Mouse (Mus musculus): Measurements from ENCODE around the gene Cog2. TPM values are rescaled to one million over a fixed set of nuclear protein-coding genes. Genes with fewer than 3 reads are reported as not detected.

Cog2 gene
- polyA plus RNA-seq, 1 experiment from 2014 or later: 19.1 TPM

DNA sequence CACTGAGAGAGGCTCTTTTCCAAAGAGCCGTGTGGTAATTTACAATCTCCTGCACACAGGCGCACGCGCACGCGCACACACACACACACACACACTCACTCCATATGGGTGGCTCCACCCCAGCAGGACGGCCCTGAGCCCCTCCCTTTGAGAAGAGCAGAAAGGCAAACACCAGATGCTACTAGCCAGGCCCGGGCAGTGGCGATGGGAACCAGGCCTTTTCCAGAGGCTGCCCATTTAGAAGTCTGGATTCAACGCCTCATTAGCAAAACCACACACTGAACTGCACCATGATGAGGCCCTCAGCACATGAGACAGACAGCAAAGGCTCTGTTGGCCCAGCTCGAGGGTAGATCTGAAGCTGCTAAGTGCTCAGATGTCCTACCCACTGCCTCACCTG, 24.9 kb upstream of the Cog2 start:
- Histone ChIP-seq H3K4me3 (replicated peaks) (no peak overlapping the region), H3K9me3 (replicated peaks) (no peaks in the 10 kb centered on the region), H3K4me1 (replicated peaks) (no peaks in the 10 kb centered on the region), H3K4me2 (no peak overlapping the region), H3K27me3 (no peaks in the 10 kb centered on the region), H3K27ac (no peak overlapping the region), H3K9ac (no peak overlapping the region), H3K36me3 (no peaks in the 10 kb centered on the region)
- no peak for ATAC-seq (ENCODE audit: low read depth)
- 73% methylated on average over 11 of the region's 11 CpGs for WGBS (ENCODE audit: insufficient replicate concordance)
- no peak for DNase-seq

DNA sequence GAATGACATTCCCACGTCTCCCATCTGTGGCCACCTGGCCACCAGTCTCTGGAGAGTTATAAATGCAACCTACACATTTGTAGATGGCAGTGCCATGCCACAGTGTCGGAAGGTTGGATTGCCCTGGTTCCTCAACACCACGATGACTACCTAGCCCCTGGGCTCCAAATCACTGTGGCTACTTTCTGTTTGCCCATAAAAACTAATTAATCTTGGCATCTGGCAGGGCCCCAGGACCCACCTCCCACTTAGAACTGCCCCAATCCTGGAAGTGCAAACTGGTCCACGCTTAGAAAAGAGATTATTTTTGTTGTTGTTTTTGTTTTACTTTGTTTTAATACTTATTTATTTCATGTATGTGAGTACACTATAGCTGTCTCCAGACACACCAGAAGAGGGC, 24.3 kb upstream of the Cog2 start:
- ATAC-seq (ENCODE audit: low read depth) (no peak), DNase-seq (no peak)
- 63% methylated on average over 4 of the region's 4 CpGs for WGBS (ENCODE audit: insufficient replicate concordance)
- H3K4me2 ChIP-seq: no peak overlapping the region
- no peaks in the 10 kb centered on the region for H3K27me3 ChIP-seq
- no peak overlapping the region for H3K27ac ChIP-seq
- H3K4me1 ChIP-seq (replicated peaks): no peaks in the 10 kb centered on the region
- H3K4me3 ChIP-seq (replicated peaks): no peak overlapping the region
- H3K9ac ChIP-seq: no peak overlapping the region
- no peaks in the 10 kb centered on the region for H3K36me3 ChIP-seq
- no peaks in the 10 kb centered on the region for H3K9me3 ChIP-seq (replicated peaks)

DNA sequence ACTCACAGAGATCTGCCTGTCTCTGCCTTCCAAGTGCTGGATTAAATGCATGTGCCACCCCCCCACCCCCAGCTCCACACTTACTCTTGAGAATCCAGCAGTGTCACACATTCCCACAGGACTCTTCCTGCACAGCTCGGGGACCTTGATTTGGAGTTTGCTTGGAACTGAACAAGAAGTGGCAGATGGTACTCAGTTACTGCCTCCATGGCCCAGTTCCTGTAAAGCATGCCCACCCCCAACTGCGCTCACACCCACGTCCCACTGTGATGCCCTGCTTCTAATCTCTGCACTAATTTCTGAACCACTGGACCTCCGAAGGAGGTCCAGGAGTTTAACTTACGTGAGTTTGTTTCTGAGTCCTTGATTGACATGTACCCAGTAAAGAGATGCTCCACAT, 23.7 kb upstream of the Cog2 start:
- no peaks in the 10 kb centered on the region for H3K4me1 ChIP-seq (replicated peaks)
- no peaks in the 10 kb centered on the region for H3K9me3 ChIP-seq (replicated peaks)
- WGBS (ENCODE audit: insufficient replicate concordance): 71% methylated on average over 5 of the region's 5 CpGs
- DNase-seq: no peak
- no peak overlapping the region for H3K9ac ChIP-seq
- no peaks in the 10 kb centered on the region for H3K27me3 ChIP-seq
- H3K36me3 ChIP-seq: no peaks in the 10 kb centered on the region
- ATAC-seq (ENCODE audit: low read depth): no peak
- H3K27ac ChIP-seq: no peak overlapping the region
- H3K4me2 ChIP-seq: no peak overlapping the region
- H3K4me3 ChIP-seq (replicated peaks): no peak overlapping the region

DNA sequence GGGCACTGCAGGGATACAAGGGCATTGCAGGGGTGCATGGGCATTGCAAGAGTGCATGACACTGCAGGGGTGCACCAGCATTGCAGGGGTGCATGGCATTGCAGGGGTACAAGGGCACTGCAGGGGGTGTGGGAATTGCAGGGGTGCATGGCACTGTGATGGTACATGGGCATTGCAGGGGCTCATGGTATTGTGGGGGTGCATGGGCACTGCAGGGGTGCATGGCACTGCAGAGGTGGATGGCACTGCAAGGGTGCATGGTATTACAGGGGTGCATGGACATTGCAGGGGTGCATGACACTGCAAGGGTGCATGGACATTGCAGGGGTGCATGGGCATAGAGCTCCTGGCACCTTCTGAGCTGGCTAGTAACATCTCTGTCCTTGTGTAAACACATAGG, 22.2 kb upstream of the Cog2 start:
- no peaks in the 10 kb centered on the region for H3K27me3 ChIP-seq
- H3K27ac ChIP-seq: no peak overlapping the region
- H3K36me3 ChIP-seq: no peaks in the 10 kb centered on the region
- no peak overlapping the region for H3K4me2 ChIP-seq
- no peaks in the 10 kb centered on the region for H3K4me1 ChIP-seq (replicated peaks)
- H3K4me3 ChIP-seq (replicated peaks): no peak overlapping the region
- H3K9me3 ChIP-seq (replicated peaks): no peaks in the 10 kb centered on the region
- no peak overlapping the region for H3K9ac ChIP-seq
- DNase-seq (no peak), ATAC-seq (ENCODE audit: low read depth) (no peak)

GRCm38 (mm10) chr8:124499236-124499937, 21.2 kb upstream of the Cog2 start:
- Histone ChIP-seq H3K4me3 (replicated peaks) (no peak overlapping the region), H3K36me3 (no peaks in the 10 kb centered on the region), H3K27me3 (no peaks in the 10 kb centered on the region), H3K27ac (no peak overlapping the region), H3K9ac (no peak overlapping the region), H3K4me2 (no peak overlapping the region), H3K4me1 (replicated peaks) (no peaks in the 10 kb centered on the region), H3K9me3 (replicated peaks) (no peaks in the 10 kb centered on the region)
- 43% methylated on average over 7 of the region's 7 CpGs for WGBS (ENCODE audit: insufficient replicate concordance)
- ATAC-seq (ENCODE audit: low read depth): no peak
- DNase-seq: no peak

DNA sequence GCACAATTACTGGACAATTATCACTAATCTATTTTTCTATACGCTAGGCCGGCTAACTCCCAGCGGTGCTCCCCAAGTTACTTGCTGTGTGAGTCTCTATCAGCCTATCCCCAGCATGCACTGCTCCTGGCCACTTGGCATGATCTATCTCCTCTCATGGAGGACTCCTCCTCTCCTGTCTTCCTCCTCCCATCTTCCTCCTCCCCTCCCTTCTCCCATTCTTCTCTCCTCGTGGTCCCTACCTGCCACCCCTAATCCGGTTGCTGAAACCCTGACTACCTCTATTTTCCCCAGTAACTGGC, 20.7 kb upstream of the Cog2 start:
- WGBS (ENCODE audit: insufficient replicate concordance): 68% methylated on average over 5 of the region's 5 CpGs
- Histone ChIP-seq H3K27me3 (no peaks in the 10 kb centered on the region), H3K4me1 (replicated peaks) (no peaks in the 10 kb centered on the region), H3K9ac (no peak overlapping the region), H3K9me3 (replicated peaks) (no peaks in the 10 kb centered on the region), H3K4me3 (replicated peaks) (no peak overlapping the region), H3K4me2 (no peak overlapping the region), H3K27ac (no peak overlapping the region), H3K36me3 (no peaks in the 10 kb centered on the region)
- no peak for DNase-seq
- ATAC-seq (ENCODE audit: low read depth): no peak

- Histone ChIP-seq H3K4me3 (replicated peaks) (no peak overlapping the region), H3K9ac (no peak overlapping the region), H3K36me3 (no peaks in the 10 kb centered on the region), H3K27me3 (no peaks in the 10 kb centered on the region), H3K27ac (no peak overlapping the region), H3K9me3 (replicated peaks) (no peaks in the 10 kb centered on the region), H3K4me2 (no peak overlapping the region), H3K4me1 (replicated peaks) (no peaks in the 10 kb centered on the region)
- DNase-seq (no peak), ATAC-seq (ENCODE audit: low read depth) (no peak)
Observed at GRCm38 (mm10) chr8:124505626-124506025, 14.9 kb upstream of the Cog2 start.

DNA sequence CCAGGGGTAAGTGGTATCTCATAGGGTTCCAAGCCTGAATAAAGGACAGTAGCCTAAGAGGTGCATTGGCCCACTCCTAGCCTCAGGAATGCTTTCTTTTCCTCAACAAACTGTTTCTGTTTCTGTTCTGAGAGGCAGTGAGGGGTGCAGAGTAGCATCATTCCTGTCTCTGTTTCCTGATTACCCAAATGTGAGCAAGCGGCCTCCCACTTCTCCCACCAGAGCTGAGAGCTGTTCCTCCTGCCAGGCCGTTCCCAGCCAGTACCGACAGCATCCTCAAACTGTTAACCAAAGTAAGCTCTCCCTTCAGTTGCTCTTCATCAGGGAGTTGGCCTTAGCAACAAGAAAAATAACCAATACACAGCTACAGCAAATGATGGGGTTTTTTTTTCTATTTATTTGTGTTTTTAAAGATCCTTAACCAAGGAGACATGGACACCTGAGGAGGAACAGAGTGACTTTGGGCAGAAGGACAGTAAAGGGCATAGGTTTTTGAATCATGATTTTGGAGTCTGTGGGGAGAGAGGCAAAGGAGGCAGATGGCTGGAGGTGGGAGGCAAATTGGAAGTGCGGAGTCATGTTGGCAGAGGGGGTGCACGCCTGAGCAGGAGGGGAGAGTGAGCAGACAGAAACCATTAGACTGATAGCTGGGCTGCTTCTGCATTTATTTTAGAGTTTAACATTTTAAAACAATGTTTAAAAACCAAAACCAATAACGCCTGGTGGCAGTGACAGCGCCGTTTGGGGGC, 12.8 kb upstream of the Cog2 start:
- Histone ChIP-seq H3K9me3 (replicated peaks) (no peaks in the 10 kb centered on the region), H3K27me3 (0 out of 2 replicates have a peak, but pooled peaks cover 5% of the 10 kb centered on the region), H3K27ac (no peak overlapping the region), H3K9ac (no peak overlapping the region), H3K36me3 (no peaks in the 10 kb centered on the region), H3K4me1 (replicated peaks) (no peaks in the 10 kb centered on the region), H3K4me2 (no peak overlapping the region), H3K4me3 (replicated peaks) (no peak overlapping the region)
- 54% methylated on average over 8 of the region's 8 CpGs for WGBS (ENCODE audit: insufficient replicate concordance)
- DNase-seq (no peak), ATAC-seq (ENCODE audit: low read depth) (no peak)

GRCm38 (mm10) chr8:124508321-124508695, 12.3 kb upstream of the Cog2 start:
- no peaks in the 10 kb centered on the region for H3K9me3 ChIP-seq (replicated peaks)
- 0 out of 2 replicates have a peak, but pooled peaks cover 5% of the 10 kb centered on the region for H3K27me3 ChIP-seq
- 57% methylated on average over 6 of the region's 6 CpGs for WGBS (ENCODE audit: insufficient replicate concordance)
- H3K27ac ChIP-seq: no peak overlapping the region
- no peak overlapping the region for H3K4me3 ChIP-seq (replicated peaks)
- H3K36me3 ChIP-seq: no peaks in the 10 kb centered on the region
- ATAC-seq (ENCODE audit: low read depth): no peak
- no peak for DNase-seq
- no peaks in the 10 kb centered on the region for H3K4me1 ChIP-seq (replicated peaks)
- no peak overlapping the region for H3K9ac ChIP-seq
- no peak overlapping the region for H3K4me2 ChIP-seq

DNA sequence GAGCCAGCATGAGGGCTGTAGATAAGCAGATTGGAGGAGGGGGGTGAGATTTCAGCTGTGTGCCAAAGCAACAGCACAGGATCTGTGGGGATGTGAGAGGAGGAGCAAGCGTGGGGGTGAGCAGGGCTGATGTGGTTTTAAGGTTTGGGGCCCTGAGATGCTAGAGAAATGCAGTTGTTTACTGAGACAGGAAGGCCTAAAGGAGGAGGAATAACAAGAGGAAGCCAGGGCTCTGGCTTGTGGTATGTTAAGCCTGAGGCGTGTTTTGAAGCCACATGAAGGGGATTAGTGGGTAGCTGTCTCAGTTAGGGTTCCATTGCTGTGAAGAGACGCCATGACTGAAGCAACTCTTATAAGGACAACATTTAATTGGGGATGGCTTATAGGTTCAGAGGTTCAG, 11.4 kb upstream of the Cog2 start:
- no peaks in the 10 kb centered on the region for H3K36me3 ChIP-seq
- H3K4me2 ChIP-seq: no peak overlapping the region
- no peak overlapping the region for H3K27ac ChIP-seq
- H3K4me3 ChIP-seq (replicated peaks): no peak overlapping the region
- DNase-seq (no peak), ATAC-seq (ENCODE audit: low read depth) (no peak)
- H3K9me3 ChIP-seq (replicated peaks): no peaks in the 10 kb centered on the region
- H3K4me1 ChIP-seq (replicated peaks): no peaks in the 10 kb centered on the region
- H3K27me3 ChIP-seq: 0 out of 2 replicates have a peak, but pooled peaks cover 5% of the 10 kb centered on the region
- no peak overlapping the region for H3K9ac ChIP-seq
- 48% methylated on average over 3 of the region's 3 CpGs for WGBS (ENCODE audit: insufficient replicate concordance)

DNA sequence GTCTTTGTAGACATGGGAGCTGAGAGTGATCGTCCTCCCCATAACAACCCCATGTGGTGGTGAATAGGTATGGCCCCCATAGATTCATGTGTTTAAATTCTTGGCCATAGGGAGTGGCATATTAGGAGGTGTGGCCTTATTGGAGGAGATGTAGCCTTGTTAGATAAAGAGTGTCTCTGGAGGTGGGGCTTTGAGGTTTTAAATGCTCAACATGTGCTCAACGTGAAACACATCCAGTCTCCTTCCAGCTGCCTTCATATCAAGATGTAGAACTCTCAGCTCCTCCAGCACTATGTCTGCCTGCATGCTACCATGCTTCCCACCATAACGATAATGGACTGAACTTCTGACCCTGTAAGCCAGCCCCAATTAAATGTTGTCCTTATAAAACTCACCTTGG, 4.5 kb upstream of the Cog2 start:
- H3K27me3 ChIP-seq: 0 out of 2 replicates have a peak, but pooled peaks cover 10% of the 10 kb centered on the region
- no peak overlapping the region for H3K4me2 ChIP-seq
- ATAC-seq (ENCODE audit: low read depth) (no peak), DNase-seq (no peak)
- no peaks in the 10 kb centered on the region for H3K9me3 ChIP-seq (replicated peaks)
- no peak overlapping the region for H3K27ac ChIP-seq
- no peaks in the 10 kb centered on the region for H3K36me3 ChIP-seq
- H3K4me3 ChIP-seq (replicated peaks): no peak overlapping the region
- WGBS (ENCODE audit: insufficient replicate concordance): 39% methylated on average over 3 of the region's 3 CpGs
- peaks cover 4% of the 10 kb centered on the region; the same call in 1 of the 2 replicates for H3K4me1 ChIP-seq (replicated peaks)
- H3K9ac ChIP-seq: no peak overlapping the region

DNA sequence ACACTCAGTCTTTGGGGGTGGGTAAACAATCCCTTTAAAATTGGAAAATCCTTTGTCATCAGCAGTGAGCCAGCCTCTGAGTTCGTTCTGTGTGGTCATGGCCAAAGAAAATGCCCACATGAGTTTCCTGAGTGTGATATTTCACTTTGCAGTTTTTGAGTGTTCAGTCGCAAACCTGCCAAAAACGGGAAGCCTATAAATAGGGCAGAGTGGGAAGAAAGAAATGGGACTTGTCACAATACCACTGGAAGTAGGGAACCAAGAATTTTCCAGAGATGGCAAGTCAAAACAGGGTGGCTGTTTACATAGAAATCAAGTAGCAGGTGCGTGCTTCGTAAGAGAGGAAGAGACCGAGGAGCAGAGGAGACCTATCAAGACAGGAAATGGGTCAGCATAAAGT, 4.0 kb upstream of the Cog2 start:
- ATAC-seq (ENCODE audit: low read depth) (no peak), DNase-seq (no peak)
- H3K9ac ChIP-seq: no peak overlapping the region
- no peak overlapping the region for H3K27ac ChIP-seq
- H3K36me3 ChIP-seq: no peaks in the 10 kb centered on the region
- 36% methylated on average over 6 of the region's 6 CpGs for WGBS (ENCODE audit: insufficient replicate concordance)
- no peaks in the 10 kb centered on the region for H3K9me3 ChIP-seq (replicated peaks)
- 0 out of 2 replicates have a peak, but pooled peaks cover 6% of the 10 kb centered on the region for H3K27me3 ChIP-seq
- peaks cover 9% of the 10 kb centered on the region for H3K4me1 ChIP-seq (replicated peaks)
- H3K4me3 ChIP-seq (replicated peaks): no peak overlapping the region
- H3K4me2 ChIP-seq: no peak overlapping the region
